In the genomic region with DNA sequence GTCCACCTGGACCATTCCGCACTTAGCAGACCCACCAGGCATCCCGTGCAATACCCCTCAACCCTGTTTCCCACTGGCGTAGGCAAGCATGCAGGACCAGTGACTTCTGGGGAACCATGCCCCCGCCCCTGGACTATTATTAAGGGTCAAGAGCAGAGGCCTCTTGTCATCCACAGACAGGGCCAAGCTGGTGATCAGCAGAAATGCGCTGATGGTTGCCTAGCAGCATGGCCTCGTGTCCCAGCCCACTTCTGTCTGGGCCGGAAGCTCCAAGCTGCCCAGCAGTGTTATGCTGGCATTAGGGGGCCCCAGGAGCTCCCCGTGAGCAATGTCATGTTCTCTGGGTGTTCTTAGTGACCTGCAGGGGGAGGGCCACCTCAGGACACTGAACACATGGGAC, we compare ENCODE assay signal across 17 mouse cellular contexts.
"Had no signal": no experiment of that assay in that cellular context is flagged by ENCODE, and none has a peak within 500 bp of the region (broad histone marks: within the 10 kb centered on the region; RNA-seq: fewer than 3 reads in every experiment).

No protein-coding gene starts in this region.

- ATAC-seq: intestine, embryonic 15.5 days; liver, postnatal 0 days; lung, postnatal 0 days; midbrain, embryonic 15.5 days had no signal

- H3K9ac ChIP-seq: intestine, embryonic 15.5 days; limb, embryonic 12.5 days; limb, embryonic 15.5 days; liver, embryonic 14.5 days; liver, postnatal 0 days; lung, embryonic 14.5 days; midbrain, embryonic 15.5 days; neural tube, embryonic 12.5 days; neural tube, embryonic 15.5 days had no signal

- H3K27me3 ChIP-seq: intestine, embryonic 15.5 days; limb, embryonic 12.5 days; limb, embryonic 15.5 days; midbrain, embryonic 15.5 days; neural tube, embryonic 12.5 days; neural tube, embryonic 15.5 days had no signal

- H3K27ac ChIP-seq: intestine, embryonic 15.5 days; left cerebral cortex, adult 2 months; limb, embryonic 12.5 days; limb, embryonic 15.5 days; liver, embryonic 14.5 days; midbrain, embryonic 15.5 days; neural tube, embryonic 12.5 days; neural tube, embryonic 15.5 days had no signal

- H3K4me2 ChIP-seq: intestine, embryonic 15.5 days; limb, embryonic 12.5 days; limb, embryonic 15.5 days; liver, embryonic 11.5 days; lung, embryonic 14.5 days; midbrain, embryonic 11.5 days; midbrain, embryonic 15.5 days; neural tube, embryonic 12.5 days; neural tube, embryonic 15.5 days had no signal

- H3K36me3 ChIP-seq: midbrain, embryonic 15.5 days; neural tube, embryonic 12.5 days; neural tube, embryonic 15.5 days had no signal

- H3K4me3 ChIP-seq: intestine, embryonic 15.5 days; left cerebral cortex, adult 2 months; limb, embryonic 12.5 days; limb, embryonic 15.5 days; midbrain, embryonic 15.5 days; neural tube, embryonic 12.5 days; neural tube, embryonic 15.5 days had no signal

- DNase-seq: kidney, adult 11 months; layer of hippocampus, postnatal 36 days; liver, postnatal 0 days; lung, embryonic 14.5 days; thymus, adult 18-20 months; thymus, postnatal 36 days had no signal

- H3K9me3 ChIP-seq: intestine, embryonic 15.5 days; limb, embryonic 12.5 days; limb, embryonic 15.5 days; midbrain, embryonic 15.5 days; neural tube, embryonic 12.5 days; neural tube, embryonic 15.5 days had no signal
